Mouse (Mus musculus) kidney, embryonic 16.5 days (tissue): ENCODE measurements around the gene Tnr. TPM values are rescaled to one million over a fixed set of nuclear protein-coding genes. Genes with fewer than 3 reads are reported as not detected.

Source experiments
- ATAC-seq: fragments of 200-750 bp; cut with Nextera tagmentation; 2 replicates; pipeline ENCODE4 v1.8.0; 2017; ENCODE audit warnings: moderate TSS enrichment; ENCODE audit not compliant: low FRiP score, low TSS enrichment
- H3K27ac ChIP-seq: fragments of 300-500 bp; sonication (generic); 2 replicates; pipeline ENCODE4 v1.5.1; 2014; ENCODE audit warnings: low read length
- H3K27me3 ChIP-seq: fragments of 300-500 bp; sonication (generic); 2 replicates; pipeline ENCODE4 v1.6.1; 2014; ENCODE audit warnings: low read length, control low read depth, mixed read lengths; ENCODE audit not compliant: insufficient read depth
- H3K36me3 ChIP-seq: fragments of 300-500 bp; sonication (generic); 2 replicates; pipeline ENCODE4 v1.6.1; 2014; ENCODE audit warnings: low read length, control low read depth, mixed read lengths; ENCODE audit not compliant: insufficient read depth
- H3K4me1 ChIP-seq: fragments of 300-500 bp; sonication (generic); 2 replicates; pipeline ENCODE4 v1.6.1; 2014; ENCODE audit warnings: low read length, control low read depth, mixed read lengths; ENCODE audit not compliant: insufficient read depth
- H3K4me2 ChIP-seq: fragments of 300-500 bp; sonication (generic); replicated peaks from 2 replicates; pipeline ENCODE4 v1.6.1; 2014; ENCODE audit warnings: low read depth, low read length
- H3K4me3 ChIP-seq: fragments of 300-500 bp; sonication (generic); 2 replicates; pipeline ENCODE4 v1.5.1; 2014; ENCODE audit warnings: mild to moderate bottlenecking, low read length
- H3K9ac ChIP-seq: fragments of 300-500 bp; sonication (generic); replicated peaks from 2 replicates; pipeline ENCODE4 v1.6.1; 2014; ENCODE audit warnings: low read length
- H3K9me3 ChIP-seq: fragments of 300-500 bp; sonication (generic); 2 replicates; pipeline ENCODE4 v1.6.1; 2016; ENCODE audit warnings: low read length, control low read depth
- WGBS: fragments of 180-500 bp; shearing (Covaris S2); extraction: QIAGEN DNeasy Blood & Tissue Kit; methylation state at CpG from one replicate; pipeline ENCODE4 v1.1.7; 2014; 5-methylcytosine and 5-hydroxymethylcytosine counted together
- polyA plus RNA-seq: library from polyadenylated mRNA; unstranded; fragments of >200 nt; fragmentation: Nextera tagmentation; extraction: Ambion mirVana; gene quantifications from 2 replicates; pipeline ENCODE4 v1.2.1, GENCODE M21; 2015

Gene Tnr
- polyA plus RNA-seq, 1 experiment from 2014 or later, result not detected

GRCm38 (mm10) chr1:159578391-159578790 is 54.8 kb downstream of the Tnr start:
- no peaks in the 10 kb centered on the region for H3K27me3 ChIP-seq
- no peaks in the 10 kb centered on the region for H3K36me3 ChIP-seq
- H3K4me3 ChIP-seq, result no peak overlapping the region
- no peaks in the 10 kb centered on the region for H3K4me1 ChIP-seq
- H3K4me2 ChIP-seq, result no peak overlapping the region
- 35% methylated on average over 3 of the region's 3 CpGs for WGBS
- H3K9me3 ChIP-seq, result no peaks in the 10 kb centered on the region
- ATAC-seq, result no peak
- no peak overlapping the region for H3K9ac ChIP-seq
- no peak overlapping the region for H3K27ac ChIP-seq

GRCm38 (mm10) chr1:159580335-159580921 is 56.9 kb downstream of the Tnr start:
- H3K9ac ChIP-seq, result no peak overlapping the region
- H3K27me3 ChIP-seq, result no peaks in the 10 kb centered on the region
- WGBS, result 62% methylated on average over 8 of the region's 8 CpGs
- H3K4me2 ChIP-seq, result no peak overlapping the region
- H3K27ac ChIP-seq, result no peak overlapping the region
- H3K9me3 ChIP-seq, result no peaks in the 10 kb centered on the region
- H3K4me1 ChIP-seq, result no peaks in the 10 kb centered on the region
- H3K36me3 ChIP-seq, result no peaks in the 10 kb centered on the region
- no peak overlapping the region for H3K4me3 ChIP-seq
- ATAC-seq, result no peak

- no peak for ATAC-seq
- no peaks in the 10 kb centered on the region for H3K36me3 ChIP-seq
- WGBS, result 49% methylated on average over 4 of the region's 4 CpGs
- no peak overlapping the region for H3K4me3 ChIP-seq
- H3K4me2 ChIP-seq, result no peak overlapping the region
- no peak overlapping the region for H3K27ac ChIP-seq
- H3K27me3 ChIP-seq, result no peaks in the 10 kb centered on the region
- H3K9ac ChIP-seq, result no peak overlapping the region
- no peaks in the 10 kb centered on the region; the same call in 1 of the 2 replicates for H3K9me3 ChIP-seq
- no peaks in the 10 kb centered on the region for H3K4me1 ChIP-seq
Observed at GRCm38 (mm10) chr1:159583877-159584276, 60.3 kb downstream of the Tnr start.

- ATAC-seq, result no peak
- Histone ChIP-seq H3K9me3 (no peaks in the 10 kb centered on the region; the same call in 1 of the 2 replicates), H3K4me2 (no peak overlapping the region), H3K9ac (no peak overlapping the region), H3K4me3 (no peak overlapping the region), H3K36me3 (no peaks in the 10 kb centered on the region), H3K27me3 (no peaks in the 10 kb centered on the region), H3K27ac (no peak overlapping the region), H3K4me1 (no peaks in the 10 kb centered on the region)
- 79% methylated on average over 2 of the region's 2 CpGs for WGBS
Observed at GRCm38 (mm10) chr1:159588741-159589140, 65.2 kb downstream of the Tnr start.

- Histone ChIP-seq H3K36me3 (no peaks in the 10 kb centered on the region), H3K4me2 (no peak overlapping the region), H3K9me3 (no peaks in the 10 kb centered on the region), H3K9ac (no peak overlapping the region), H3K27ac (no peak overlapping the region), H3K4me3 (no peak overlapping the region), H3K4me1 (no peaks in the 10 kb centered on the region), H3K27me3 (no peaks in the 10 kb centered on the region)
- ATAC-seq, result no peak
- 92% methylated on average over 14 of the region's 14 CpGs for WGBS
Observed at GRCm38 (mm10) chr1:159594099-159595058, 70.8 kb downstream of the Tnr start.

DNA sequence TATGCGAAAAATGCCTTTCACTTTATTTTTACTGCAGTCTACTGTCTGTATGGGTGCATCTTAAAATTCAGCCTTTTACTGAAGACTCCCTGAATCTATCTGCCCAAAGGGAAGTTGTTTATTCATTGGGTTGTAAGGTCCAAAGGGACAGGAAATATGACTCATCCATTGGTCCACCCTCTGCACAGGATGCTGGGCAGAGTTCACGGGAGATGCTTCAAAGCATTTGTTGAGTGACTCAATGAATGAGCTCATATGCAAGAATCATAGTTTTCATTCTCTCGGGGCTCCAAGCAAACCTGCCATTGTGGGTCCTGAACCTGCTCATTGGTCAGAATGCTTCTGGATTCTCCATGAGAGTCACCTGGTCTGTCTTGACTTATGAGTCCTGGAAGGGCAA is 72.2 kb downstream of the Tnr start:
- Histone ChIP-seq H3K9me3 (no peaks in the 10 kb centered on the region), H3K36me3 (no peaks in the 10 kb centered on the region), H3K27me3 (no peaks in the 10 kb centered on the region), H3K27ac (no peak overlapping the region), H3K4me1 (no peaks in the 10 kb centered on the region), H3K4me2 (no peak overlapping the region), H3K4me3 (no peak overlapping the region), H3K9ac (no peak overlapping the region)
- 74% methylated on average over 3 of the region's 3 CpGs for WGBS
- no peak for ATAC-seq

GRCm38 (mm10) chr1:159596640-159597039 is 73.1 kb downstream of the Tnr start:
- 46% methylated on average over 2 of the region's 2 CpGs for WGBS
- no peaks in the 10 kb centered on the region for H3K27me3 ChIP-seq
- H3K36me3 ChIP-seq, result no peaks in the 10 kb centered on the region
- no peaks in the 10 kb centered on the region for H3K9me3 ChIP-seq
- H3K4me1 ChIP-seq, result no peaks in the 10 kb centered on the region
- no peak overlapping the region for H3K27ac ChIP-seq
- H3K9ac ChIP-seq, result no peak overlapping the region
- no peak overlapping the region for H3K4me2 ChIP-seq
- no peak overlapping the region for H3K4me3 ChIP-seq
- no peak for ATAC-seq

DNA sequence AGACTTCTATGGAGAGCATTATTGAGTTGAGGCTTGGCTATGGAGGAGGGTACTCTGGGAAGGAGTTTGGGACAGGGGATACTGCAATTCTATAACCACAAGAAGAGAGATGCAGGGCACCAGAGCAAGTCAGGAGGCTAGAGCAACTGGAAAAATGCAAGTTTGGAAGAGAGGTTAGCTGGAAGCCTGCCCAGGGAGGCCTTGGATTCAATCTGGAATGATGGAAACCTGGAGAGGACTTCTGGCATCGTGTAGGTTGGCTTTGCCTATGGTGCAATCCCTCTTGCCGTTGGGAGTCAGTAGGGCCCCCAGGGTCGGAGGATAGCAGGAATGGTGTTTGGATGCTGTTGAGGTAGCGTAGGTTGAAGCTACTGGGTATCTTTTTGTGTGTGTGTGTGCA is 90.0 kb downstream of the Tnr start:
- H3K4me3 ChIP-seq, result no peak overlapping the region
- H3K27me3 ChIP-seq, result no peaks in the 10 kb centered on the region
- ATAC-seq, result no peak
- no peaks in the 10 kb centered on the region for H3K4me1 ChIP-seq
- no peak overlapping the region for H3K9ac ChIP-seq
- H3K9me3 ChIP-seq, result no peaks in the 10 kb centered on the region
- WGBS, result 89% methylated on average over 4 of the region's 4 CpGs
- H3K36me3 ChIP-seq, result no peaks in the 10 kb centered on the region
- no peak overlapping the region for H3K27ac ChIP-seq
- no peak overlapping the region for H3K4me2 ChIP-seq

GRCm38 (mm10) chr1:159614062-159614601 is 90.6 kb downstream of the Tnr start:
- H3K9me3 ChIP-seq, result no peaks in the 10 kb centered on the region
- H3K4me1 ChIP-seq, result no peaks in the 10 kb centered on the region
- H3K27ac ChIP-seq, result no peak overlapping the region
- H3K4me3 ChIP-seq, result no peak overlapping the region
- H3K4me2 ChIP-seq, result no peak overlapping the region
- WGBS, result 70% methylated on average over 6 of the region's 6 CpGs
- no peak overlapping the region for H3K9ac ChIP-seq
- ATAC-seq, result no peak
- H3K36me3 ChIP-seq, result no peaks in the 10 kb centered on the region
- H3K27me3 ChIP-seq, result no peaks in the 10 kb centered on the region
